Mouse (Mus musculus): ENCODE results near the gene Zcchc17. TPM values are rescaled to one million over a fixed set of nuclear protein-coding genes. Genes with fewer than 3 reads are reported as not detected.

Zcchc17 gene
- polyA plus RNA-seq, 1 experiment from 2014 or later: 81.9 TPM

GRCm38 (mm10) chr4:130279105-130279504, 80.6 kb downstream of the Zcchc17 start, which contains the start of gene Serinc2:
TSS of gene Serinc2 (minus strand) at chr4:130279205.
- WGBS: 67% methylated on average over 2 of the region's 2 CpGs
- no peak for ATAC-seq

GRCm38 (mm10) chr4:130276573-130277176, 83.1 kb downstream of the Zcchc17 start:
- 77% methylated on average over 7 of the region's 7 CpGs for WGBS
- H3K27ac ChIP-seq (ENCODE audit: low read length): no peak overlapping the region
- no peak overlapping the region for H3K9ac ChIP-seq (replicated peaks; ENCODE audit: low read depth, low read length)
- H3K4me1 ChIP-seq (replicated peaks; ENCODE audit: control insufficient read depth, insufficient read depth, low read length): peaks cover 26% of the 10 kb centered on the region
- no peaks in the 10 kb centered on the region for H3K36me3 ChIP-seq (ENCODE audit: control insufficient read depth, insufficient read depth)
- no peaks in the 10 kb centered on the region for H3K27me3 ChIP-seq (replicated peaks; ENCODE audit: control insufficient read depth, insufficient read depth, low read length)
- no peaks in the 10 kb centered on the region for H3K9me3 ChIP-seq (ENCODE audit: control insufficient read depth, low read length)
- ATAC-seq: no peak
- H3K4me2 ChIP-seq (ENCODE audit: low read length): no peak overlapping the region
- H3K4me3 ChIP-seq (replicated peaks; ENCODE audit: low read length): no peak overlapping the region

More at GRCm38 (mm10) chr4:130279105-130279504, 80.6 kb downstream of the Zcchc17 start, which contains the start of gene Serinc2:
- Histone ChIP-seq H3K4me2 (ENCODE audit: low read length) (no peak within 1 kb of the TSS), H3K36me3 (ENCODE audit: control insufficient read depth, insufficient read depth) (no peaks in the 10 kb centered on the region), H3K9ac (replicated peaks; ENCODE audit: low read depth, low read length) (no peak within 1 kb of the TSS), H3K27ac (ENCODE audit: low read length) (no peak within 1 kb of the TSS), H3K27me3 (replicated peaks; ENCODE audit: control insufficient read depth, insufficient read depth, low read length) (no peaks in the 10 kb centered on the region), H3K4me1 (replicated peaks; ENCODE audit: control insufficient read depth, insufficient read depth, low read length) (peaks cover 7% of the 10 kb centered on the region), H3K4me3 (replicated peaks; ENCODE audit: low read length) (no peak within 1 kb of the TSS), H3K9me3 (ENCODE audit: control insufficient read depth, low read length) (no peaks in the 10 kb centered on the region)

DNA sequence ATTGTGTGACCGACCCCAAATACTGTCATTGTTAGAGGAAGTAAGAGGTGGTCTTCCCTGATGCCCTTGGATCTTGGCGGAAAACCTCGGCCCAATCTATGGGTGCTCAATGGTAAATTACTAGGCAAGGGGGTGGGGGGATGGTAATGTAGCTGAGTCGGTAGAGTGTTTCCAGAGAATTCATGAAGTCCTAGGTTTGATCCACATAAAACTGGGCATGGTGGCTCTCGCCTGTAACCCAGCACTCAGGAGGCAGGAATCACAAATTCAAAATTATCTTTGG, 84.0 kb downstream of the Zcchc17 start:
- 44% methylated on average over 5 of the region's 5 CpGs for WGBS
- Histone ChIP-seq H3K9me3 (ENCODE audit: control insufficient read depth, low read length) (no peaks in the 10 kb centered on the region), H3K9ac (replicated peaks; ENCODE audit: low read depth, low read length) (peak overlapping the region; percentile 90), H3K27ac (ENCODE audit: low read length) (peak overlapping the region; percentile 98), H3K4me2 (ENCODE audit: low read length) (peak overlapping the region; percentile 86), H3K4me1 (replicated peaks; ENCODE audit: control insufficient read depth, insufficient read depth, low read length) (peaks cover 30% of the 10 kb centered on the region), H3K36me3 (ENCODE audit: control insufficient read depth, insufficient read depth) (no peaks in the 10 kb centered on the region), H3K4me3 (replicated peaks; ENCODE audit: low read length) (peak overlapping the region; percentile 72), H3K27me3 (replicated peaks; ENCODE audit: control insufficient read depth, insufficient read depth, low read length) (no peaks in the 10 kb centered on the region)
- no peak for ATAC-seq

GRCm38 (mm10) chr4:130275016-130275822, 84.5 kb downstream of the Zcchc17 start:
- peak overlapping the region; percentile 72 for H3K4me3 ChIP-seq (replicated peaks; ENCODE audit: low read length)
- peak overlapping the region; percentile 90 for H3K9ac ChIP-seq (replicated peaks; ENCODE audit: low read depth, low read length)
- ATAC-seq: peak; percentile 36
- H3K4me1 ChIP-seq (replicated peaks; ENCODE audit: control insufficient read depth, insufficient read depth, low read length): peaks cover 34% of the 10 kb centered on the region
- H3K27ac ChIP-seq (ENCODE audit: low read length): peak overlapping the region; percentile 98
- under 1% methylated on average over 56 of the region's 62 CpGs for WGBS
- H3K4me2 ChIP-seq (ENCODE audit: low read length): peak overlapping the region; percentile 86
- no peaks in the 10 kb centered on the region for H3K36me3 ChIP-seq (ENCODE audit: control insufficient read depth, insufficient read depth)
- H3K9me3 ChIP-seq (ENCODE audit: control insufficient read depth, low read length): no peaks in the 10 kb centered on the region
- no peaks in the 10 kb centered on the region for H3K27me3 ChIP-seq (replicated peaks; ENCODE audit: control insufficient read depth, insufficient read depth, low read length)

- peak overlapping the region; percentile 90 for H3K9ac ChIP-seq (replicated peaks; ENCODE audit: low read depth, low read length)
- no peaks in the 10 kb centered on the region for H3K9me3 ChIP-seq (ENCODE audit: control insufficient read depth, low read length)
- H3K27ac ChIP-seq (ENCODE audit: low read length): peak overlapping the region; percentile 98
- peak; percentile 88 for ATAC-seq
- peak overlapping the region; percentile 72 for H3K4me3 ChIP-seq (replicated peaks; ENCODE audit: low read length)
- H3K4me2 ChIP-seq (ENCODE audit: low read length): peak overlapping the region; percentile 86
- under 1% methylated on average over 29 of the region's 29 CpGs for WGBS
- H3K27me3 ChIP-seq (replicated peaks; ENCODE audit: control insufficient read depth, insufficient read depth, low read length): no peaks in the 10 kb centered on the region
- no peaks in the 10 kb centered on the region for H3K36me3 ChIP-seq (ENCODE audit: control insufficient read depth, insufficient read depth)
- H3K4me1 ChIP-seq (replicated peaks; ENCODE audit: control insufficient read depth, insufficient read depth, low read length): peaks cover 36% of the 10 kb centered on the region
Observed at GRCm38 (mm10) chr4:130274346-130275015, 85.3 kb downstream of the Zcchc17 start.

DNA sequence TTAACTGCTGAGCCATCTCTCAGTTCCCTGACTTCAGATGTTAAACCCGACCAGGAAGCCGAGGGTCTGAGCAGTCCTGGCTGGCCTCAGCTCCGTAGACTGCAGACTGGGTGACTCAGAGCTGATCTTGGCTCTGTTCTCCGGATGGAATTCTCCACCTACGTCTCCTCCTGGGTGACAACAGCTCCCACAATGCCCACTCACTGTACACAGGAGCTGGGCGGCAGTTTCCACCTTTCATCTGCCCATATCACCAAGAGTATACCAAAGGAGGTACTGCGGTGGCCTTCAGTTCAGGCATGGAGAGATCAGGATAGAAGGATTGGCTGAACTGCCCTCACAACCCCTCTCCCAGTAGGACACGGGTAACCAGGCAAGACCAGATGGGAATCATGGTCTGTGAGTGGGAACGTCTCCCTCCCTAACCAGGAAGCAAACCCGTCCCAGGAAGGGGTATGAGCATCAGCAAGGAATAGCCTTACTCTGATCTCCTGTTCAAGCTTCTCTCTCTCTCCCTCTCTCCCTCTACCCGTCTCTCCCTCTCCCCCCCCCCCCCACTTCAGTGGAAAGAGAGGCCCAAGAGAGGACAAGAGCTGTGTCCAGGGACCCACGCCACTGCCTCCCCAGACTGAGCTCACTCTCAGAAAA, 85.9 kb downstream of the Zcchc17 start:
- peak overlapping the region; percentile 86 for H3K4me2 ChIP-seq (ENCODE audit: low read length)
- H3K36me3 ChIP-seq (ENCODE audit: control insufficient read depth, insufficient read depth): no peaks in the 10 kb centered on the region
- H3K4me1 ChIP-seq (replicated peaks; ENCODE audit: control insufficient read depth, insufficient read depth, low read length): peaks cover 36% of the 10 kb centered on the region
- H3K9ac ChIP-seq (replicated peaks; ENCODE audit: low read depth, low read length): peak overlapping the region; percentile 90
- peak overlapping the region; percentile 72 for H3K4me3 ChIP-seq (replicated peaks; ENCODE audit: low read length)
- WGBS: under 1% methylated on average over 12 of the region's 12 CpGs
- peak overlapping the region; percentile 98 for H3K27ac ChIP-seq (ENCODE audit: low read length)
- H3K9me3 ChIP-seq (ENCODE audit: control insufficient read depth, low read length): no peaks in the 10 kb centered on the region
- peak; percentile 43 for ATAC-seq
- no peaks in the 10 kb centered on the region for H3K27me3 ChIP-seq (replicated peaks; ENCODE audit: control insufficient read depth, insufficient read depth, low read length)

- no peak overlapping the region for H3K4me2 ChIP-seq (ENCODE audit: low read length)
- no peak for ATAC-seq
- no peaks in the 10 kb centered on the region for H3K36me3 ChIP-seq (ENCODE audit: control insufficient read depth, insufficient read depth)
- H3K9ac ChIP-seq (replicated peaks; ENCODE audit: low read depth, low read length): no peak overlapping the region
- H3K27me3 ChIP-seq (replicated peaks; ENCODE audit: control insufficient read depth, insufficient read depth, low read length): no peaks in the 10 kb centered on the region
- H3K4me1 ChIP-seq (replicated peaks; ENCODE audit: control insufficient read depth, insufficient read depth, low read length): peaks cover 35% of the 10 kb centered on the region
- peak overlapping the region; percentile 57 for H3K27ac ChIP-seq (ENCODE audit: low read length)
- H3K4me3 ChIP-seq (replicated peaks; ENCODE audit: low read length): no peak overlapping the region
- WGBS: 80% methylated on average over 6 of the region's 6 CpGs
- H3K9me3 ChIP-seq (ENCODE audit: control insufficient read depth, low read length): no peaks in the 10 kb centered on the region
Observed at GRCm38 (mm10) chr4:130270611-130271347, 89.0 kb downstream of the Zcchc17 start.

GRCm38 (mm10) chr4:130270089-130270488, 89.7 kb downstream of the Zcchc17 start:
- Histone ChIP-seq H3K4me3 (replicated peaks; ENCODE audit: low read length) (no peak overlapping the region), H3K9me3 (ENCODE audit: control insufficient read depth, low read length) (no peaks in the 10 kb centered on the region)

More at GRCm38 (mm10) chr4:130270089-130270488, 89.7 kb downstream of the Zcchc17 start:
- 62% methylated on average over 8 of the region's 8 CpGs for WGBS
- Histone ChIP-seq H3K27ac (ENCODE audit: low read length) (no peak overlapping the region; the same call in 1 of the 2 replicates), H3K36me3 (ENCODE audit: control insufficient read depth, insufficient read depth) (no peaks in the 10 kb centered on the region), H3K9ac (replicated peaks; ENCODE audit: low read depth, low read length) (no peak overlapping the region), H3K27me3 (replicated peaks; ENCODE audit: control insufficient read depth, insufficient read depth, low read length) (no peaks in the 10 kb centered on the region), H3K4me1 (replicated peaks; ENCODE audit: control insufficient read depth, insufficient read depth, low read length) (peaks cover 32% of the 10 kb centered on the region), H3K4me2 (ENCODE audit: low read length) (no peak overlapping the region)
- ATAC-seq: no peak
